Mouse (Mus musculus) right cerebral cortex, adult 2 months (tissue): ENCODE data around the gene Ufd1.

Experiments
- DNase-seq, 2 experiments: peaks; one replicate each; pipeline ENCODE4 v3.0.0; 2021 to 2022; ENCODE audit warnings: low spot score in 2 of 2

The Ufd1 gene

GRCm38 (mm10) chr16:18884044-18884443, 72.5 kb downstream of the Ufd1 start:
- DNase-seq = no peak
